Comparison of ENCODE assay signal across 7 mouse cellular contexts in the genomic region with DNA sequence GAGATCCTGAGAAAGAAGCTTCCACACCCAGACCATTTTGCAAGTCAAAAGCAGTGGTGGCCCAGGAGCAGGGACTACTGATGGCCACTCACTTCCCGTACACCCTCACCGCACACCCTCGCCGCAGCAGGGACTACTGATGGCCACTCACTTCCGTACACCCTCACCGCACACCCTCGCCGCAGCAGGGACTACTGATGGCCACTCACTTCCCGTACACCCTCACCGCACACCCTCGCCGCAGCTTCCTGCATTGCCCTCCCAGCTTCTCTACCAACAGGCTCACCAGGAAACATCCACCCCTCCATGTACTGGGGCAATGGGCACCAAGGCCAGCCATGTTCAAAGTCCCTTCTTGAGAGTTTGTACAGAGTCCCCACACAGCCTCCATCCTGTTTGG.
A peak's percentile ranks its signal among the peaks of the same experiment; 100 is the strongest.
DNase-seq lines count a peak whose midpoint lies in the region; ATAC-seq lines count a peak whose summit lies in the region.
"Not testable (repeated sequence)": the region's sequence is repeated elsewhere in the genome, so short reads cannot be mapped to it uniquely, and the experiment has no call there.

No protein-coding gene starts in this region.

- in situ Hi-C loops in ES-E14 (cut with MboI; ENCODE audit: low sequenced_read_pairs in 2 of 2, unreplicated experiment in 2 of 2) = not testable (repeated sequence)

- 90% methylated on average over 12 of the region's 12 CpGs for WGBS in embryonic facial prominence, embryonic 12.5 days
- 94% methylated on average over 12 of the region's 12 CpGs for WGBS in forebrain, embryonic 13.5 days
- WGBS in limb, embryonic 10.5 days = 96% methylated on average over 12 of the region's 12 CpGs
- 93% methylated on average over 12 of the region's 12 CpGs for WGBS in midbrain, embryonic 15.5 days

- H3K4me2 ChIP-seq in embryonic facial prominence, embryonic 12.5 days (replicated peaks); forebrain, embryonic 13.5 days; midbrain, embryonic 15.5 days: not testable (repeated sequence)

- not testable (repeated sequence) for H3K4me3 ChIP-seq in ES-E14 (ENCODE audit: insufficient read depth in 1 of 2, low read depth in 1 of 2, low read length in 2 of 2, poor library complexity in 1 of 2, severe bottlenecking in 1 of 2); embryonic facial prominence, embryonic 12.5 days; forebrain, embryonic 13.5 days; limb, embryonic 10.5 days; midbrain, embryonic 15.5 days

- peaks cover 14% of the 10 kb centered on the region; the same call in 1 of the 2 replicates for H3K36me3 ChIP-seq in ES-E14 (ENCODE audit: control insufficient read depth, insufficient read depth, low read length, poor library complexity, severe bottlenecking)
- peaks cover 28% of the 10 kb centered on the region for H3K36me3 ChIP-seq in embryonic facial prominence, embryonic 12.5 days
- H3K36me3 ChIP-seq in forebrain, embryonic 13.5 days (ENCODE audit: poor library complexity, severe bottlenecking) = peaks cover 20% of the 10 kb centered on the region
- peaks cover 67% of the 10 kb centered on the region for H3K36me3 ChIP-seq in limb, embryonic 10.5 days
- not testable (repeated sequence) for H3K36me3 ChIP-seq in midbrain, embryonic 15.5 days (replicated peaks)

- ATAC-seq in embryonic facial prominence, embryonic 12.5 days (ENCODE audit: insufficient number of reproducible peaks, insufficient read depth, low FRiP score, low TSS enrichment); midbrain, embryonic 15.5 days (replicated peaks): not testable (repeated sequence)
- ATAC-seq in forebrain, embryonic 13.5 days = peak; percentile 19; the same call in 1 of the 2 replicates
- ATAC-seq in hematopoietic stem cell, adult 5-6 weeks (replicated peaks in 1 of 2; ENCODE audit: insufficient read depth in 1 of 2, low FRiP score in 2 of 2, low TSS enrichment in 1 of 2, low read depth in 1 of 2, poor library complexity in 2 of 2, severe bottlenecking in 2 of 2) = peak; percentile 82 to 87
- peak; percentile 96 for ATAC-seq in megakaryocyte, adult 5-6 weeks (ENCODE audit: poor library complexity, severe bottlenecking)

- not testable (repeated sequence) for H3K27me3 ChIP-seq in embryonic facial prominence, embryonic 12.5 days; forebrain, embryonic 13.5 days; limb, embryonic 10.5 days (ENCODE audit: low read depth, poor library complexity, severe bottlenecking); midbrain, embryonic 15.5 days (replicated peaks)

- H3K27ac ChIP-seq in ES-E14 (ENCODE audit: insufficient read depth, low read depth, low read length, poor library complexity, severe bottlenecking) = peak overlapping the region; percentile 24; the same call in 1 of the 2 replicates
- 0 out of 2 replicates have a peak overlapping the region, but pooled peaks have one; percentile 48 for H3K27ac ChIP-seq in embryonic facial prominence, embryonic 12.5 days
- peak overlapping the region; percentile 92 for H3K27ac ChIP-seq in forebrain, embryonic 13.5 days
- H3K27ac ChIP-seq in limb, embryonic 10.5 days = peak overlapping the region; percentile 37
- H3K27ac ChIP-seq in midbrain, embryonic 15.5 days = 0 out of 2 replicates have a peak overlapping the region, but pooled peaks have one; percentile 28

- H3K9ac ChIP-seq in ES-E14 (ENCODE audit: insufficient read depth, low read depth, low read length, poor library complexity, severe bottlenecking); embryonic facial prominence, embryonic 12.5 days; forebrain, embryonic 13.5 days; midbrain, embryonic 15.5 days: not testable (repeated sequence)

- DNase-seq in ES-E14 (ENCODE audit: low read depth, low spot score); limb, embryonic 10.5 days (ENCODE audit: low spot score): not testable (repeated sequence)

- H3K9me3 ChIP-seq in ES-E14 (ENCODE audit: control insufficient read depth, insufficient read depth, low read depth, low read length); embryonic facial prominence, embryonic 12.5 days; forebrain, embryonic 13.5 days (replicated peaks); limb, embryonic 10.5 days (replicated peaks); midbrain, embryonic 15.5 days: not testable (repeated sequence)

- peaks cover 5 to 36% of the 10 kb centered on the region in 2 experiments; a peak in 3 of 4 replicates for H3K4me1 ChIP-seq in ES-E14 (ENCODE audit: control insufficient read depth in 2 of 2, insufficient read depth in 2 of 2, low read length in 2 of 2, poor library complexity in 1 of 2)
- peaks cover 10% of the 10 kb centered on the region; the same call in 1 of the 2 replicates for H3K4me1 ChIP-seq in embryonic facial prominence, embryonic 12.5 days
- H3K4me1 ChIP-seq in forebrain, embryonic 13.5 days = peaks cover 46% of the 10 kb centered on the region
- peaks cover 14% of the 10 kb centered on the region; the same call in 1 of the 2 replicates for H3K4me1 ChIP-seq in limb, embryonic 10.5 days
- H3K4me1 ChIP-seq in midbrain, embryonic 15.5 days = not testable (repeated sequence)

Comparison
In these comparisons a context has a peak if more than half of its experiments do, and no peak if none do; other contexts are left out.
1. H3K27ac ChIP-seq: peak in every context shown above with its lines; median percentile 92 in forebrain, embryonic 13.5 days; 48 in embryonic facial prominence, embryonic 12.5 days; 37 in limb, embryonic 10.5 days; 28 in midbrain, embryonic 15.5 days; 24 in ES-E14.